Mouse (Mus musculus) gastrocnemius, adult 8-10 months (tissue): ENCODE results near the gene Elmo1. TPM values are rescaled to one million over a fixed set of nuclear protein-coding genes. Genes with fewer than 3 reads are reported as not detected.

Experiments used
- DNase-seq, 2 experiments: peaks; one replicate each; pipeline ENCODE4 v3.0.0; 2022; ENCODE audit warnings: low spot score in 2 of 2
- total RNA-seq, 4 experiments: library from RNA; stranded (reverse); gene quantifications; 2 replicates each; pipeline ENCODE4 v1.2.4; 2022

Elmo1 gene
- total RNA-seq, 4 experiments from 2014 or later = 1.3 to 3.7 (median 2.4) TPM

GRCm38 (mm10) chr13:20205007-20205745 is 114.8 kb downstream of the Elmo1 start:
- DNase-seq = no peak

GRCm38 (mm10) chr13:20205746-20206145 is 115.3 kb downstream of the Elmo1 start:
- no peak for DNase-seq

GRCm38 (mm10) chr13:20207126-20207525 is 116.7 kb downstream of the Elmo1 start:
- no peak for DNase-seq

DNA sequence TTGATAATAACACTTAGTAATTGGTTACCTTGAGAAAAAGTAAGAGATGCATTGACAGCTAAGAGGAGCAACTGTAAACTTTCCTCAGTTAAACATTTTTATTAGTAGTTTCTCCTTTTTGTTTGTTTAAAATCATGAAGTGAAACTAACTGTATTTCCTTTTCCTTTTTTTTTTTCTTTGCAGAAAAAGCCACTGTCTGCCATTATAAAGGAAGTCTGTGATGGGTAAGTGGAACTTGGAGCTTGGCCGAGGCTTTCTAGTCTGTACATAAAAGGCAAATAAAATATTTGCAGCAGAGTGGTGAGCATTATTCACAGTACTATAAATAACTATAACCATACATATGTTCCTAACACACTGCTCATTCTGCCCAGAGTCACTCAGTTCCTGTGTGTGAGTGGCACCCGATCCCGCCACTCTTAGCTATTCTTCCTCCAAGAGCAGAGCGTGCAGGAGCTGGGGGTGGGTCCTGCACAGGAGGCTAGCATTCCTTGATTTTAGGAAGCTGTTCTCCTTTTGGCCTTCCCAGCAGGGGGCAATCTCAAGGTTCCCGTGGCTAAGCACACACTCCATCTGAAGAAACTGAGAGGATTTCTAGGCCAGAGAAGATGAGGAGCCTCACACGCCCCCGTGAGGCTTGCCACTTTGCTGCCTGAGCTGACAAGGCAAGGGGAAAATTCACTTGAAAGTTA is 117.7 kb downstream of the Elmo1 start:
- no peak for DNase-seq

GRCm38 (mm10) chr13:20208867-20209266 is 118.5 kb downstream of the Elmo1 start:
- DNase-seq = no peak

GRCm38 (mm10) chr13:20211780-20212179 is 121.4 kb downstream of the Elmo1 start:
- no peak for DNase-seq

GRCm38 (mm10) chr13:20212665-20213064 is 122.3 kb downstream of the Elmo1 start:
- no peak for DNase-seq

DNA sequence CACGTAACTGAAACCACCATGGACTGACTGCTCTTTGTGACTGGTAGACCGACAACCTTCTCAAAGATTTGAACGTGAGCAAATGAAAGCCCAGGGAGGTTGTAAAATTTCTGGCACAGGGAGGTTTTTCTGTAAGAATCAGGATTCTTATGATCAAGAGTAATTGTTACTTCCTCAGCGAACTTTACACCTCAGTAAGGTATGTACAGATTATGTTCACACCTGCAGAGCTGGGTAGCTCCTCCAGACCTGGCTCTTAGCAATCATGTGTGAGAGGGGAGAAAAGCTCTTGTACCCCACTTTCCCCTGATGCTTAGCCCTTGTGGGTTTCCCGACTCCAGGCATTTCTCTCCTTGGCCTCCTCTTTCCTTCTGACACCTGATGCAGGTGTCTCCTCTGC is 123.5 kb downstream of the Elmo1 start:
- DNase-seq = no peak

DNA sequence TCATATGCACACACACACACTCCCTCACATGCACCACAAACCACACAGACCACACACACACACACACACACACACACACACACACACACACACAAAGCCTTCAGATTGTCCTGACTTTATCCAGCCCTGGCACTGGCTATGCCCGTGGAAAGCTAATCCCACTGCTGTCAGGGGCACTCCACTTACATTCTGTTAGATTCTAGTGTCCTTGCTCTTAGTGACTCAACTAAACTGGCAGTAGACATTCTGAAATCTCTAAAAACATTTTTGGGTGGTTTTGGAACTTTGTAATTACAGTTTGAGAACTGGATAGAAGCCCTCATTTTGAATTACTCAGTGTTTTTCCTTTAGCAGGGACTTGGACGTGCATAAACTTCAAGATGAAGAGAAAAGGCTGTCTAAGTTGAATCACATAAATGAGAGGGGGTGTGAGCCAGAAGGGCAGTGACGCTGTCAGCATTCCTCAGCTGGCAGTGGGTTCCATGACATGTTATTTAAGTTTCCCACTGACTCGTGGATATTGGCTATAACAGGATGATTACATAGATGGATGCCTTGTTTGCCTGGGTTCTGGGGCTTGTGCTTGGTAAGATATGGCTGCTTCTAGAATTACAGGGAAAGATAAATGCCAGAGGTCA is 127.2 kb downstream of the Elmo1 start:
- no peak for DNase-seq

DNA sequence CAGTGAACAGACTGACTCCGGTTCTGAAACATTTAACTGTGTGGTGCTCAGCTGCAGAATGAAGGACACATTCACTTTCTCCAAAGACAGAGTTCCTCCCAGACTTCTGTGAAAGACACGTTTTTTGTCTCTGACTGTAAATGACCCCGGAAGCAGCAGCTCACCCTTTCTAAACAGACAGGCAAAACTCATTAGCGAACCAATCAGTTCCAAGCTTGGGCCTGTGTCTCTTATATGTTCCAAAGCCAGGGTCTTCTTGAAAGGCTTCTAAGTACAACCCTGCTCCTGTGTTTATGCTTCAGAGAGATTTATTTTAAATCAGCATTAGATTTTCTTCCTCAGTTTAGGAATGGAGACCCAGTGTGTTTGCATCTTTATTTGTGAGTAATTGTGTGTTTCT is 127.7 kb downstream of the Elmo1 start:
- no peak for DNase-seq

- DNase-seq = no peak
Observed at GRCm38 (mm10) chr13:20220414-20220813, 130.0 kb downstream of the Elmo1 start.

GRCm38 (mm10) chr13:20227923-20228705 is 137.7 kb downstream of the Elmo1 start:
- no peak for DNase-seq

DNA sequence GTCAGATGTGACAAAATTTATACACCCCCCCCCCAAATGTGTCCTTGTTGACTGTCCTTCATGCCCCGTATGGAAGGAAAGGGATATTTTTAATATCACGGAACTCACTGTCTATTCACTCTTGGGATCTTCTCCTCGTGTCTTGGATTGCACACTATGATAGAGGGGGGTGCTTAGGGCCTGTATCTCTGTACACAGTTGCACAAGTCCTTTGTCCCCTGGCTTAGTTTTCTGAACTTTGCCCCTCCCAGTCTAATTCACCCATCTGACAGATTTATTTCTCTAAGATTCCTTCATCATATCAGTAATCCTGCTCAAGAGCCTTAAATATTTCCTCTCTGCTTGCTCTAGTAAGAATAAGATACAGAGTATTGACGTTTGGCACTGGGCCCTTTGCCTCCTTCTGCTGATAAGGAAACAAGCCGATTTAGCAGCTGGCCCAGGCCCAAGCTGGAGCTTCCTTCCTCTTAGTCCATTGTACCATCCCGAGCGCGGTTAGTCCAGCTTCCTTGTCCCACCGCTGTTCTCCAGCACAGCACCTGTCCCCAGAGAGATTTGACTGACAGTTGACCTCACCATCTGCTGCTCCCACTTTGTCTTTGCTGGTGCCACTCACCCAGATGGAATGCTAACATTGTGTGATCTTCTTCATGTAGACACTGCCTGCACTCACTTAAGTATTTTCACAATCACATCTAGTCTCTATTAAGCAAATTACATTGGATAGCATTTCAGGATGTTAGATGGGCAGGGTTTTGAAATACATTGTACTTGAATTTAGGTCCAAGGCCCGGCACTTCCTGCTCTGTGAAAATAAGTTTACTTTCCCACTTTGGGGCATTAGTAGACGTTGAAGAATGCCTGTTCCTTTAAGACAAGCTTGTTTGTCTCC is 141.7 kb downstream of the Elmo1 start:
- peak; percentile 9 to 34 for DNase-seq

- no peak for DNase-seq
Observed at GRCm38 (mm10) chr13:20233707-20234106, 143.3 kb downstream of the Elmo1 start.

GRCm38 (mm10) chr13:20237615-20238014 is 147.2 kb downstream of the Elmo1 start:
- DNase-seq = no peak

GRCm38 (mm10) chr13:20238146-20238545 is 147.8 kb downstream of the Elmo1 start:
- no peak for DNase-seq

DNA sequence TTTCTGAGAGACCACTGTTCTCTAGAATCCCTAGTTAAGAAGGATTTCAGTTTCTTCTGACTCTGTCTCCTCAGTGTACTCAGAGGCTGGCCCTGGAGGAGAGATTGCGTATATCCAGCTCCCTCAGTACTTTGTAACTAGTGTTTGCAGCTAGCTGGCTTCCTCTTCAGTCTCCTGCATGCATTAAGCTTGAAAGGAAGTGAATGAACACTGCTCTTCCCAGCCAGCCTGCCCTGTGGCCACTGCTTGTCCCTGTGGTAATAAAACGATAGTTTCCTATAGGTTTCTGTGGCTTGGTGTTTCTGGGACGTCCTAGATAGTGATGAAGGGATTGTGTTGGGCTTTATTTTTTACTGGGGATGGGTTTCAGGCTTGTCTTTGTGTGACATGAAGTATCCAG is 148.3 kb downstream of the Elmo1 start:
- DNase-seq = no peak

DNA sequence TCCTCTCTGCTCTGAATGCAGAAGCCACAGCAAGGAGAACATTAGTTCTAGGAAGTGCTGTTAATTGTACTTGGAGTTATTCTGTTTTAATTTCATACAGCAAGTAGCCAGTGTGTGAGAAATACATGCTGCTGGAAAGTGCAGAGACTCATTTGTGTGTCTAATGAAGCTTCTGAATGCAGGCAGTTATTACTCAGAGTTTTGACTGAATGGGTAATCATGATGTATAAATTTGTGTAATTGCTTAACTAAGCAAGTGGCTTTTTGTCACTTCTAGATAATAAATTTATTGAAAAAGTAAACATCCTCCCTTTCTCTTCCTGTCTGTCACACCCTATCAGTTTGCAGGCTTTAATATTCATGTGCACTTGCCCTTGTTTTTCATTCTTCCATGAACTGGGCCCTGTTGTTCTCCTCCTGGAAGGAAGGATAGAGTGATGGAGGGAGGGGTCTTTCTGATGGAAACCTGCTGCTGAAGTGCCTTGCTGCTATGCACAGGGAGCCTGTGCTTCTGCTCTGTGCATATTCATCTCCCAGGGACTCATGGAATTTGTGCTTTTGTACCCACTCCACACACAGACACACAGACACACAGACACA is 159.8 kb downstream of the Elmo1 start:
- no peak for DNase-seq

DNA sequence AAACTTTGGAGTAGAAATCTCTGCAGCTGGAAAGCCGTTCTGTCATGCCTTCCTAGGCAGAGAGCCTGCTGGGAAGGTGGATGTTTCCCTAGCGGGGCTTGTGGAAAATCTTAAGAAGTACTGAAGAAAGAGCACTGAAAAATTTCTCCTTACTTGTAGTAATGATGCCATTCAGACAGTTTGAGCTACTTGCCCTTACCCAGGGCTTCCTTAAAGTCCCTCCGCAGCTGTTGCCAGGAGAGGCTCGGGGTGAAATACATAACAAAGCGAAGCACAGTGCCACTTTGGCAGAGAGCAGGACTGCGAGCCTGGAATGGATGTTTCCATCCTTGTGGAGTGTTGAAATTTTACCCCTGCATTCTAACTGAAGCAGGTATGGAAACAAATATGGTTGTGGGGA is 164.5 kb downstream of the Elmo1 start:
- no peak for DNase-seq

DNA sequence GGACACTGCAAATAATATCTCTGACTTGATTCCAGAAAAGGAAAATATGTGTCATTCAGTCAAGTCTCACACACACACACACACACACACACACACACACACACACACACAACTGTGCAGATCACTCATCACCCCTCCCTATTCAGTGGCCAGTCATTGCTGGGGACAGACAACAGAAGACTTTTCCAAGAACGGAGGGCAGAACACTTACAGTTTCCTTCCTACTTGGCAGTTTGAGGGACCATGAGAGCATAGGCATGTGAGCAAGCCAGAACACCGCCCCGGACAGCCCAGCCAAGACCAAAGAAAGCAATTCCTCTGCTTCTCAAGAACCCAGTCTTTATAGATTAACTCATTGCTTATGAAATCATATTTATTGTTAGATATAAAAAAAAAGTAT is 165.0 kb downstream of the Elmo1 start:
- DNase-seq = peak; percentile 26 to 30
